Mouse (Mus musculus) hindbrain, postnatal 0 days (tissue): ENCODE measurements around the gene Ap1g1. TPM values are rescaled to one million over a fixed set of nuclear protein-coding genes. Genes with fewer than 3 reads are reported as not detected.

Experiments
- ATAC-seq: fragments of 200-750 bp; cut with Nextera tagmentation; 2 replicates; pipeline ENCODE4 v1.8.0; 2017; ENCODE audit warnings: mild to moderate bottlenecking, moderate TSS enrichment, moderate library complexity
- DNase-seq: peaks from one replicate; pipeline ENCODE4 v3.0.0-alpha.2; 2015; ENCODE audit warnings: low spot score
- H3K27ac ChIP-seq: fragments of 300-500 bp; sonication (generic); 2 replicates; pipeline ENCODE4 v1.5.1; 2014; ENCODE audit warnings: mild to moderate bottlenecking
- H3K27me3 ChIP-seq: fragments of 300-500 bp; sonication (generic); 2 replicates; pipeline ENCODE4 v1.6.1; 2014; ENCODE audit warnings: low read length, mixed read lengths; ENCODE audit not compliant: insufficient read depth
- H3K36me3 ChIP-seq: fragments of 300-500 bp; sonication (generic); 2 replicates; pipeline ENCODE4 v1.6.1; 2014; ENCODE audit warnings: low read length, mixed read lengths; ENCODE audit not compliant: insufficient read depth
- H3K4me1 ChIP-seq: fragments of 300-500 bp; sonication (generic); 2 replicates; pipeline ENCODE4 v1.6.1; 2014; ENCODE audit warnings: antibody characterized with exemption, low read length, mixed read lengths; ENCODE audit not compliant: insufficient read depth
- H3K4me2 ChIP-seq: fragments of 300-500 bp; sonication (generic); 2 replicates; pipeline ENCODE4 v1.6.1; 2014; ENCODE audit warnings: low read depth, mild to moderate bottlenecking, low read length, moderate library complexity, mixed read lengths
- H3K4me3 ChIP-seq: fragments of 300-500 bp; sonication (generic); 2 replicates; pipeline ENCODE4 v1.5.1; 2014; ENCODE audit warnings: low read length
- H3K9ac ChIP-seq: fragments of 300-500 bp; sonication (generic); replicated peaks from 2 replicates; pipeline ENCODE4 v1.6.1; 2014; ENCODE audit warnings: mild to moderate bottlenecking, low read length, moderate library complexity, mixed read lengths
- H3K9me3 ChIP-seq: fragments of 300-500 bp; sonication (generic); 2 replicates; pipeline ENCODE4 v1.6.1; 2016; ENCODE audit warnings: low read length, mixed read lengths
- CTCF ChIP-seq: IDR thresholded peaks from 2 replicates; pipeline ENCODE4 v1.5.1; 2016; ENCODE audit warnings: antibody characterized with exemption, control low read depth, low read depth
- whole genome bisulfite sequencing: fragments of 180-500 bp; shearing (Covaris S2); extraction: QIAGEN DNeasy Blood & Tissue Kit; methylation state at CpG from one replicate; pipeline ENCODE4 v1.1.7; 2014; 5-methylcytosine and 5-hydroxymethylcytosine counted together
- polyA plus RNA-seq: library from polyadenylated mRNA; unstranded; fragments of >200 nt; fragmentation: Nextera tagmentation; extraction: Ambion mirVana; gene quantifications from 2 replicates; pipeline ENCODE4 v1.2.1, GENCODE M21; 2015
- total RNA-seq: library from RNA; depleted of rRNA; stranded (reverse); fragments of >200 nt; gene quantifications from 2 replicates; pipeline ENCODE4 v1.2.3, GENCODE M21; 2014

Ap1g1 gene
- total and polyA plus RNA-seq, 2 experiments from 2014 or later, result 34.0 to 67.9 TPM

- no peak overlapping the region for H3K4me2 ChIP-seq
- H3K36me3 ChIP-seq, result peaks cover 44% of the 10 kb centered on the region
- no peak overlapping the region for H3K9ac ChIP-seq
- no peak for DNase-seq
- WGBS, result 96% methylated on average over 6 of the region's 6 CpGs
- no peak overlapping the region for H3K4me3 ChIP-seq
- H3K27ac ChIP-seq, result no peak overlapping the region
- no peak for ATAC-seq
- H3K27me3 ChIP-seq, result no peaks in the 10 kb centered on the region
- TF ChIP-seq CTCF, result no peak
- H3K4me1 ChIP-seq, result no peaks in the 10 kb centered on the region
- H3K9me3 ChIP-seq, result no peaks in the 10 kb centered on the region
Measured at GRCm38 (mm10) chr8:109855451-109855850, 77.1 kb downstream of the Ap1g1 start.

DNA sequence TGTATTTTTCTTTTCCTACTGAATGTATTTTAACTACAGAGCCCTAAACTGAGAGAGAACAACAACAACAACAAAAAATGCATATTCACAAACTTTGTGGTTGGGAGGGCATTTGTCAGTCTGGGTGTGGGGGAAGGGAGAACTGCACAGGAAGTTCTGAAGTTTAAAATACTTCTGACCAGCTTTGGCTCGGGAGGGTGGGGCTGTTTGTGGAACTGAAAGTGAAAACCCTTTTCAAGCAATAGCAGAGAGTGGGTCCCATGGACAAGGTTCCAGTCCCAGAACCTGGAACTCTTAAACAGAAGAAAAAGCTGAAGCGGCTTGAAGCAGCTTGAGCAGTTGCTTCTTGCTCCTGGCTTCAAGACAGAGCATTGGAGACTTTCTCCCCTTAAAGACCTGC is 85.0 kb downstream of the Ap1g1 start:
- Histone ChIP-seq H3K4me3 (no peak overlapping the region), H3K27ac (no peak overlapping the region), H3K27me3 (no peaks in the 10 kb centered on the region), H3K9ac (no peak overlapping the region), H3K4me1 (no peaks in the 10 kb centered on the region), H3K36me3 (peaks cover 37% of the 10 kb centered on the region), H3K4me2 (no peak overlapping the region), H3K9me3 (no peaks in the 10 kb centered on the region)
- WGBS, result 85% methylated on average over 2 of the region's 2 CpGs
- no peak for TF ChIP-seq CTCF
- DNase-seq, result no peak
- no peak for ATAC-seq

GRCm38 (mm10) chr8:109864798-109865197 is 86.4 kb downstream of the Ap1g1 start:
- Histone ChIP-seq H3K27ac (no peak overlapping the region), H3K27me3 (no peaks in the 10 kb centered on the region), H3K4me3 (no peak overlapping the region), H3K9ac (no peak overlapping the region), H3K4me2 (no peak overlapping the region), H3K36me3 (peaks cover 30% of the 10 kb centered on the region), H3K9me3 (no peaks in the 10 kb centered on the region), H3K4me1 (no peaks in the 10 kb centered on the region)
- no peak for DNase-seq
- no peak for TF ChIP-seq CTCF
- WGBS, result 91% methylated on average over 2 of the region's 2 CpGs
- ATAC-seq, result no peak

- Histone ChIP-seq H3K27me3 (no peaks in the 10 kb centered on the region), H3K4me1 (no peaks in the 10 kb centered on the region), H3K4me2 (no peak overlapping the region), H3K9ac (no peak overlapping the region), H3K36me3 (peaks cover 22% of the 10 kb centered on the region), H3K4me3 (no peak overlapping the region), H3K27ac (no peak overlapping the region), H3K9me3 (no peaks in the 10 kb centered on the region)
- WGBS, result 77% methylated on average over 4 of the region's 4 CpGs
- no peak for TF ChIP-seq CTCF
- ATAC-seq (no peak), DNase-seq (no peak)
Measured at GRCm38 (mm10) chr8:109865536-109865935, 87.2 kb downstream of the Ap1g1 start.

DNA sequence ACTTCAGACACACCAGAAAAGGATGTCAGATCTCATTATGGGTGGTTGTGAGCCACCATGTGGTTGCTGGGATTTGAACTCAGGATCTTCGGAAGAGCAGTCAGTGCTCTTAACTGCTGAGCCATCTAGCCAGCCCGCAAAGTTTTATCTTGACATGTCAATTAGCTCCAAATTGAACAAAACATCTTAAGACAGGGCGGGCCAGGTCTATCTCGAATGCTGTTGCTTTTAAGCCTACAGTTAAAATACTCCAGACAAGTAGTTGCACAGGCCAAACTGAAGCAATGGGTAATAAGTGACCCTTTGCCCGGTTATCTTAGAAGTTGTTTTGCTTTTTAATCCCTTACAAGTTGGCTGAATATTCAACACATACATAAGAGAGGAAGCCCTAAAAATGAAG is 88.3 kb downstream of the Ap1g1 start:
- 92% methylated on average over 5 of the region's 5 CpGs for WGBS
- ATAC-seq, result no peak

DNA sequence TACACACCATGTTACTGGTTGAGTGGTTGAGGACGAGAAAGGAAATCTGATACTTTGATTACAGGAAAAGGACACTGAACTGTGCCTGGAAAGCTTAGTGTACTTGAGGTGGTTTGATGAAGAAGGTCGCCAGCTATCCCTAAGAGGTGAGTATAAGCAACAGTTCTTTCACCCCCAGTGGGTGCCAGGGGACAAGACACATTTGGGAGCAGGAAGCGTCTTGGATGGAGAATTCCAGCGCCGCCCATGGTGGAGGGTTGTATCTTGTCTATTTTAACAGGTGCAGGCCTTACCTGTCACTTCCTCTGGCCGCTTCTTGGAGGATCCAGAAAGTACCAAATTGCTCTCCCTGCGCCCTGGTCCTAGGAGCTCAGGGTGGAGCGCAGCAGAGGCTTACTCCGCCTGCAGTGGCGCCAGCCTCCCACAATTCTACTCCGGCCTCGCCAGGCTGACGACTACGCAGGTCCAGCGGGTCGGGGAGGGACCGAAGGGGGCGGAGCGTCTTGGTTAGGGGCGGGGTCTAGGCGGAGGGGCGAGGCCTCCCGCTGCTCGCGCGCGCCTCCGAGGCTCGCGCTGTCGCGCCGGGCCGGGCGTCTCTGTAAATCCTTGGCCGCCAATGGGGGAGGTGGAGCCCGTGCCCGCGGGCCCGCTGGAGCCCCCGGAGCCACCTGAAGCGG is 89.8 kb downstream of the Ap1g1 start, which contains the start of gene Phlpp2:
Phlpp2 (plus strand) TSS at position 540 of the 677 bp plus-strand sequence.
- Histone ChIP-seq H3K9ac (peak within 1 kb of the TSS; percentile 96), H3K9me3 (no peaks in the 10 kb centered on the region), H3K4me1 (no peaks in the 10 kb centered on the region), H3K36me3 (0 out of 2 replicates have a peak, but pooled peaks cover 4% of the 10 kb centered on the region), H3K27ac (peak within 1 kb of the TSS; percentile 91), H3K4me3 (peak within 1 kb of the TSS; percentile 98), H3K27me3 (no peaks in the 10 kb centered on the region), H3K4me2 (peak within 1 kb of the TSS; percentile 82)
- 6% methylated on average over 34 of the region's 42 CpGs for WGBS
- DNase-seq, result peak; percentile 96
- ATAC-seq, result peak; percentile 98
- peak; percentile 68 for TF ChIP-seq CTCF

More for the DNA sequence above, 88.3 kb downstream of the Ap1g1 start:
- DNase-seq, result no peak
- no peak for TF ChIP-seq CTCF
- Histone ChIP-seq H3K27me3 (no peaks in the 10 kb centered on the region), H3K4me3 (no peak overlapping the region), H3K9me3 (no peaks in the 10 kb centered on the region), H3K9ac (no peak overlapping the region), H3K36me3 (peaks cover 14% of the 10 kb centered on the region), H3K4me2 (no peak overlapping the region), H3K27ac (no peak overlapping the region), H3K4me1 (no peaks in the 10 kb centered on the region)

GRCm38 (mm10) chr8:109868680-109869361 is 90.5 kb downstream of the Ap1g1 start:
- Histone ChIP-seq H3K9me3 (no peaks in the 10 kb centered on the region), H3K36me3 (no peaks in the 10 kb centered on the region), H3K27me3 (no peaks in the 10 kb centered on the region), H3K27ac (peak overlapping the region; percentile 91), H3K4me1 (no peaks in the 10 kb centered on the region), H3K4me3 (peak overlapping the region; percentile 98), H3K9ac (peak overlapping the region; percentile 96), H3K4me2 (peak overlapping the region; percentile 82)
- DNase-seq (peak; percentile 56), ATAC-seq (peak; percentile 82)
- WGBS, result 3% methylated on average over 60 of the region's 78 CpGs
- no peak for TF ChIP-seq CTCF
